Mouse (Mus musculus) kidney, adult 2 months (tissue): ENCODE data around the gene Tfe3. TPM values are rescaled to one million over a fixed set of nuclear protein-coding genes. Genes with fewer than 3 reads are reported as not detected.

Experiments used
- DNase-seq: peaks from one replicate; pipeline ENCODE4 v3.0.0; 2021
- H3K27ac ChIP-seq: fragments of 200-500 bp; 2 replicates; pipeline ENCODE4 v1.5.1; 2012; ENCODE audit warnings: low read depth, low read length, control low read depth, inconsistent platforms; ENCODE audit not compliant: insufficient read depth
- H3K27me3 ChIP-seq: fragments of 200-500 bp; replicated peaks from 2 replicates; pipeline ENCODE4 v1.6.1; 2012; ENCODE audit warnings: mild to moderate bottlenecking, moderate library complexity, low read length, inconsistent platforms; ENCODE audit not compliant: control insufficient read depth, insufficient read depth
- H3K36me3 ChIP-seq: fragments of 200-500 bp; 2 replicates; pipeline ENCODE4 v1.6.1; 2012; ENCODE audit warnings: mild to moderate bottlenecking, moderate library complexity, low read length, inconsistent platforms; ENCODE audit not compliant: control insufficient read depth, insufficient read depth
- H3K4me1 ChIP-seq: fragments of 200-500 bp; 2 replicates; pipeline ENCODE4 v1.6.1; 2011; ENCODE audit warnings: low read length; ENCODE audit not compliant: control insufficient read depth, insufficient read depth
- H3K4me3 ChIP-seq: fragments of 200-500 bp; 2 replicates; pipeline ENCODE4 v1.5.1; 2011; ENCODE audit warnings: mild to moderate bottlenecking, low read depth, low read length, control low read depth; ENCODE audit not compliant: insufficient read depth
- CTCF ChIP-seq: fragments of 200-500 bp; conservative IDR thresholded peaks from 2 replicates; pipeline ENCODE4 v1.5.1; 2011; ENCODE audit warnings: low read depth, mild to moderate bottlenecking, control low read depth, low read length, moderate library complexity, mixed read lengths; ENCODE audit not compliant: insufficient read depth, insufficient read length
- POLR2A ChIP-seq: fragments of 200-500 bp; IDR thresholded peaks from one replicate; pipeline ENCODE4 v1.6.1; 2011; ENCODE audit warnings: low read depth, low read length, control low read depth
- WGBS: fragments of 180-500 bp; shearing (Covaris S2); methylation state at CpG from one replicate; pipeline ENCODE4 v1.1.7; 2018; 5-methylcytosine and 5-hydroxymethylcytosine counted together
- polyA plus RNA-seq: library from polyadenylated mRNA; depleted of rRNA; stranded (reverse); fragments of >200 nt; gene quantifications from 2 replicates; pipeline ENCODE4 v1.2.3, GENCODE M21; 2012

Gene Tfe3
- polyA plus RNA-seq, 1 experiment: 20.1 TPM

DNA sequence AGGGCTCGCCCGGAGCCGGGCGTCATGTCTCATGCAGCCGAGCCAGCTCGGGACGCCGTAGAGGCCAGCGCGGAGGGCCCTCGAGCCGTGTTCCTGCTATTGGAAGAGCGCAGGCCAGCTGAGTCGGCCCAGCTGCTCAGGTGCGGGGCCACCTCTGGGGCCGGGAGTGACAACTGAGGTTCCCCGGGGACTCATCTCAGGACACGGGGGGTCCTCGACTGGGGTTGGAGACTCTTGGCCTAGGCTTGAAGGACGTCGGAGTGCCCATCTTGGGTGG lies 499 bp downstream of the Tfe3 start:
- no peaks in the 10 kb centered on the region for H3K27me3 ChIP-seq
- H3K4me3 ChIP-seq: peak overlapping the region; percentile 80
- H3K36me3 ChIP-seq: no peaks in the 10 kb centered on the region
- no peak for DNase-seq
- peaks cover 3% of the 10 kb centered on the region; the same call in 1 of the 2 replicates for H3K4me1 ChIP-seq
- WGBS: under 1% methylated on average over 15 of the region's 21 CpGs
- peak overlapping the region; percentile 51 for H3K27ac ChIP-seq
- no peak for TF ChIP-seq CTCF
- TF ChIP-seq POLR2A: no peak

DNA sequence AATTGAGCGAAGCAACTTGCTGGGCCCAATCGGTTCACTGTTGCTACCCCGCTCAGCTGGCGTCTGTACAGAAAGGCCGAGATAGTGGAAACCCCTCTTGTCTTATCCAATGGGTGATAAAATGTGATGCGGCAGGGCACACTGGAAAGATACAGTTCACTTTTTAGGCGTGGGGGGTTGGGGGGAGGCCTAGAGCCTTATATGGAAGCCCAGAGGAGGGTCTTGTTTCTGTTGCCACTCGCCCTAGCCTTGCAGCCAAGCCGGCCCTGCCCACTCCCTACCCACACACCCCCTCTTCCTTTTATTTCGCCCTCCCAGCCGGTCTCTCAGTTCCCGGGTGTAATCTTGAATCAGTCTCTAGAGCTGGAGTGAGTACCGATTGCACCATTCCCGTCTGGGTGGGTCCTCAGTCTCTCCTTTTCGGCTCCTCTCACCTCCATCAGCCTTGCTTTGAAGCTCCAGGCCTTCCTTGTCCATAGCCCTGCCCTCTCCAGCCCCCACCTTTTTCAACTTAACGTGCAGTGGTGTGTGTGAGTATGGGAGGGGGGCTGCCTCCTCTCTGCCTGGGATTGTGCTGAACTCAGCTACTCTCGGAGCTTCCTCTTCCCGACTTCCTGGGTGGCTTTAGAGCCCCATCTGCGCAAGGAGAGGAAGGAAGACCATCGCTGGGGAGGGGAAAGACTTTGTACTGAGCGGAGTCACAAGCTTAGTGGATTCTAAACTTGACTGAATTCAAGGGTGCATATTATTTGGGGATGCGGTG lies 1.5 kb downstream of the Tfe3 start:
- 2% methylated on average over 21 of the region's 22 CpGs for WGBS
- Histone ChIP-seq H3K4me3 (peak overlapping the region; percentile 80), H3K4me1 (peaks cover 3% of the 10 kb centered on the region; the same call in 1 of the 2 replicates), H3K36me3 (no peaks in the 10 kb centered on the region), H3K27me3 (no peaks in the 10 kb centered on the region), H3K27ac (peak overlapping the region; percentile 27; the same call in 1 of the 2 replicates)
- DNase-seq: peak; percentile 28
- TF ChIP-seq POLR2A: no peak
- no peak for TF ChIP-seq CTCF

- no peaks in the 10 kb centered on the region for H3K27me3 ChIP-seq
- DNase-seq: no peak
- no peak overlapping the region for H3K27ac ChIP-seq
- no peak for TF ChIP-seq POLR2A
- TF ChIP-seq CTCF: no peak
- 28% methylated on average over 9 of the region's 9 CpGs for WGBS
- no peaks in the 10 kb centered on the region for H3K36me3 ChIP-seq
- peaks cover 3% of the 10 kb centered on the region; the same call in 1 of the 2 replicates for H3K4me1 ChIP-seq
- H3K4me3 ChIP-seq: peak overlapping the region; percentile 9; the same call in 1 of the 2 replicates
Measured at GRCm38 (mm10) chrX:7764657-7765280, 2.4 kb downstream of the Tfe3 start.

GRCm38 (mm10) chrX:7765281-7765670 lies 2.9 kb downstream of the Tfe3 start:
- peak overlapping the region; percentile 1; the same call in 1 of the 2 replicates for H3K27ac ChIP-seq
- DNase-seq: no peak

GRCm38 (mm10) chrX:7765764-7766163 lies 3.4 kb downstream of the Tfe3 start:
- peak overlapping the region; percentile 38; the same call in 1 of the 2 replicates for H3K4me3 ChIP-seq
- no peak for TF ChIP-seq POLR2A
- TF ChIP-seq CTCF: no peak
- DNase-seq: peak; percentile 43
- WGBS: 6% methylated on average over 11 of the region's 11 CpGs
- no peaks in the 10 kb centered on the region for H3K27me3 ChIP-seq
- peaks cover 3% of the 10 kb centered on the region; the same call in 1 of the 2 replicates for H3K4me1 ChIP-seq
- H3K27ac ChIP-seq: peak overlapping the region; percentile 1; the same call in 1 of the 2 replicates
- no peaks in the 10 kb centered on the region for H3K36me3 ChIP-seq

More at GRCm38 (mm10) chrX:7765281-7765670, 2.9 kb downstream of the Tfe3 start:
- Histone ChIP-seq H3K27me3 (no peaks in the 10 kb centered on the region), H3K36me3 (no peaks in the 10 kb centered on the region), H3K4me1 (peaks cover 3% of the 10 kb centered on the region; the same call in 1 of the 2 replicates), H3K4me3 (peak overlapping the region; percentile 38)
- TF ChIP-seq POLR2A: no peak
- no peak for TF ChIP-seq CTCF
- 23% methylated on average over 13 of the region's 13 CpGs for WGBS

DNA sequence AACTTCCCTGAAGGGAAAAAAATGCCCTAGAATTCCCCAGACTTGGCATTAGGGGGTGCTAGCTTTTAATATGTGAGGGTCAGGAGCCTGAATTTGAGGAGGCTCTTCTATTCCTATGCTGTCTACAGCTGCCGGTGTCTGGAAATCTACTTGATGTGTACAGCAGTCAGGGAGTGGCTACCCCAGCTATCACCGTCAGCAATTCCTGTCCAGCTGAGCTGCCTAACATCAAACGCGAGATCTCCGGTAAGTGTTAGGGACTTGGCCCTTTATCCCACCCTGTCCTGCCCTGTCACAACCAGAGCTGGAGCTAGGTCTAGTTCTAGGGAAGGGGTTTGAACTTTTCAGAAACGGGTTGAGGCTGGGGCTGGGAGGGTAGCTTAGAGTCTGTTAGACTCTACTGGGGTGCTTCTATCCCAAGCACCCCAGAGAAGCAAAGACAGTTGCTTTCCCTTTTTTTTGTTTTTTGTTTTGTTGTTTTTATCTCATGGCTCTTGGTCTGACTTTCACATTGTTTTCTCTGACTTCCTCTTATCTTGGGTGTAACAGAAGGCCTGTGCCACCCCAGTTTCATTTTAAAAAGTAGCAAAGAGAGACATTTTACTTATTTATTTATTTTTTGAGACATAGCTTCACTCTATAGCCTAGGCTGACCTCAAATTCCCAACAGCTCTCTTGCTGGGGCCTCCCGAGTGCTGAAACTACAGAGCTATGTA lies 7.1 kb downstream of the Tfe3 start:
- no peak overlapping the region for H3K4me3 ChIP-seq
- H3K27me3 ChIP-seq: no peaks in the 10 kb centered on the region
- 91% methylated on average over 7 of the region's 7 CpGs for WGBS
- no peaks in the 10 kb centered on the region for H3K36me3 ChIP-seq
- no peak for TF ChIP-seq CTCF
- TF ChIP-seq POLR2A: no peak
- no peaks in the 10 kb centered on the region for H3K4me1 ChIP-seq
- DNase-seq: no peak
- H3K27ac ChIP-seq: no peak overlapping the region
